Mouse (Mus musculus) forebrain, embryonic 12.5 days (tissue): ENCODE data around the gene Lmo7. TPM values are rescaled to one million over a fixed set of nuclear protein-coding genes. Genes with fewer than 3 reads are reported as not detected.

Experiments used
- ATAC-seq: fragments of 200-750 bp; cut with Nextera tagmentation; 2 replicates; pipeline ENCODE4 v1.8.0; 2017; ENCODE audit warnings: moderate TSS enrichment; ENCODE audit not compliant: low FRiP score
- H3K27ac ChIP-seq: fragments of 300-500 bp; sonication (generic); 2 replicates; pipeline ENCODE4 v1.5.1; 2016; ENCODE audit warnings: mild to moderate bottlenecking
- H3K27me3 ChIP-seq: fragments of 300-500 bp; sonication (generic); 2 replicates; pipeline ENCODE4 v1.6.1; 2016; ENCODE audit warnings: mild to moderate bottlenecking
- H3K36me3 ChIP-seq: fragments of 300-500 bp; sonication (generic); replicated peaks from 2 replicates; pipeline ENCODE4 v1.6.1; 2016; ENCODE audit warnings: mild to moderate bottlenecking
- H3K4me1 ChIP-seq: fragments of 300-500 bp; sonication (generic); 2 replicates; pipeline ENCODE4 v1.6.1; 2016
- H3K4me2 ChIP-seq: fragments of 300-500 bp; sonication (generic); 2 replicates; pipeline ENCODE4 v1.6.1; 2016; ENCODE audit warnings: mild to moderate bottlenecking, moderate library complexity
- H3K4me3 ChIP-seq: fragments of 300-500 bp; sonication (generic); replicated peaks from 2 replicates; pipeline ENCODE4 v1.5.1; 2016; ENCODE audit warnings: mild to moderate bottlenecking
- H3K9ac ChIP-seq: fragments of 300-500 bp; sonication (generic); 2 replicates; pipeline ENCODE4 v1.6.1; 2016; ENCODE audit warnings: mild to moderate bottlenecking
- H3K9me3 ChIP-seq: fragments of 300-500 bp; sonication (generic); 2 replicates; pipeline ENCODE4 v1.6.1; 2016
- WGBS: fragments of 180-500 bp; shearing (Covaris S2); methylation state at CpG from one replicate; pipeline ENCODE4 v1.1.7; 2016; 5-methylcytosine and 5-hydroxymethylcytosine counted together
- polyA plus RNA-seq: library from polyadenylated mRNA; unstranded; fragments of >200 nt; fragmentation: Nextera tagmentation; extraction: Ambion mirVana; gene quantifications from 2 replicates; pipeline ENCODE4 v1.2.1, GENCODE M21; 2016

Gene Lmo7
- polyA plus RNA-seq, 1 experiment from 2014 or later = 2.3 TPM

DNA sequence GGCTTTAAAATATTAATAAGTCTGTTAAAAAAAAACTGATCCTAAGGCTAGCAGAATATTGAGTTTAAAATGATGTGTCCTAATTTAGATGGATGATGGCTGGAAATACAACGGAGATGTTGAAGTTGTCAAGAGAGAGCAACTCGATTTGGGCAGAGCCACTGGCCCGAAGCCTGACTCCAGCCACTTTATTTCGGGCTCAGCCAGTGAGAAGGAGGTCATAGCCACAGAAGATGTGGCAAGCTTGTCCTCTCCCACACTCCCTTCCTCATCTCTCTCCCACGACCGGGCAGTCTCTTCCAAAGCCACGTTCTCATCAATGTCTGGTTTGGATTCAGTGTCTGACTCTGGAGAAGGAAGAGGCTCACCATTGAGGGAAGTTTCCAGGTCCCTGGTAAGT is 172.2 kb downstream of the Lmo7 start:
- no peak overlapping the region for H3K27ac ChIP-seq
- H3K4me1 ChIP-seq = no peaks in the 10 kb centered on the region
- H3K9ac ChIP-seq = no peak overlapping the region
- no peak overlapping the region for H3K4me2 ChIP-seq
- H3K27me3 ChIP-seq = no peaks in the 10 kb centered on the region
- no peak overlapping the region for H3K4me3 ChIP-seq
- no peak for ATAC-seq
- no peaks in the 10 kb centered on the region for H3K36me3 ChIP-seq
- WGBS = 88% methylated on average over 7 of the region's 7 CpGs
- no peaks in the 10 kb centered on the region for H3K9me3 ChIP-seq

DNA sequence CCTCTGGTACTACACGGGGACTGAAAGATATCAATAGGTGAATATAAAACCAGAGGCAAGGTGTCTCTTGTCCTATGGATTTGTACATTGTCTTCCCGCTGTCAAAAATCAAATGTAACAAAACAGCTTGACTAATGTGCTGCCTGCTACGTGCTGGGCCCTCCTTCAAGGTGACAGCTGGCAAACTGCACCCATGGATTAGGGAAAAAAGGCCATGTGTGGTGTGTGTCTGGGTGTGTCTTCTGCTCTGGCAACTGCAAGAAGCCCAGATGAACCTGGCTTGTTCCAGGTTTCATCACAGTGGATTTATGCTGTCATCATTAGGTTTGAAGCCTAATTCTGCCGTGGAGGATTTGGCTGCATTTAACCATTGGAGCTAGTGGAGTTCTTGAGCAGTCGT is 174.0 kb downstream of the Lmo7 start:
- Histone ChIP-seq H3K27ac (no peak overlapping the region), H3K4me1 (no peaks in the 10 kb centered on the region), H3K9me3 (no peaks in the 10 kb centered on the region), H3K9ac (no peak overlapping the region), H3K27me3 (no peaks in the 10 kb centered on the region), H3K4me3 (no peak overlapping the region), H3K36me3 (no peaks in the 10 kb centered on the region), H3K4me2 (no peak overlapping the region)
- 89% methylated on average over 5 of the region's 5 CpGs for WGBS
- ATAC-seq = no peak

DNA sequence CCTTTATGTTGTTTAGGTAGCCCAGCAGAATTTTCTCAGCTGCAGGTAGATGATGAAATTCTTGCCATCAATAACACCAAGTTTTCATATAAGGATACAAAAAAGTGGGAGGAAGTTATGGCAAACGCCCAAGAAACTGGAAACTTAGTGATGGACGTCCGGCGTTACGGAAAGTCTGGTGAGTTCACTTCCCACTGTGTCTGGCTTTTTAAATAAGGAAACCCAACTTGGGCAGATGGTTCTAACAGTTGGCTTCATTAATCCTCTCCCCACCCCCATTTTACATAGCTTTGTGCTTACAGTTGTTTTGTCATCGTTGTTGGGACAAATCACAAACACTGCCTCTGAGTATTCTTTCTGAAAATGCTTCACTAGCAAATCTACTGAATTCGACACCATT is 182.2 kb downstream of the Lmo7 start:
- H3K4me3 ChIP-seq = no peak overlapping the region
- no peaks in the 10 kb centered on the region for H3K9me3 ChIP-seq
- H3K4me2 ChIP-seq = no peak overlapping the region
- no peak overlapping the region for H3K27ac ChIP-seq
- no peaks in the 10 kb centered on the region for H3K27me3 ChIP-seq
- WGBS = 85% methylated on average over 7 of the region's 7 CpGs
- no peak overlapping the region for H3K9ac ChIP-seq
- ATAC-seq = no peak
- H3K36me3 ChIP-seq = no peaks in the 10 kb centered on the region
- no peaks in the 10 kb centered on the region for H3K4me1 ChIP-seq

DNA sequence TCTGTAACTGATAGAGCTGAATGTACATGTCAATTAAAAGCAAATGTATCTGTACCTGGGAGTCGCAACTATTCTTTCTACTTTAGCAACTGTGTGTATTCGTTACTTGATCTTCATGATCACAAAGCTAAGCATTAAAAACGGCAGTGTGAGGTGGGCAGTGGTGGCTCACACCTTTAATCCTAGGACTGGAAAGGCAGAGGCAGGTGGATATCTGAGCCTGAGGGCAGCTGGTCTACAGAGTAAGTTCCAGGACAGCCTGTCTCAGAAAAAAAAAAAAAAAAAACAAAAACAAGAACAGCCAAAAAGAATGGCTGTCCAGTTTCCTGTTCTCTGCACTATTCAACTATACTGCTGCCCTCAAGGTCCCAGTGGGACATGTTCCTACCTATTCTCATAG is 182.6 kb downstream of the Lmo7 start:
- H3K4me3 ChIP-seq = no peak overlapping the region
- WGBS = 84% methylated on average over 3 of the region's 3 CpGs
- H3K9me3 ChIP-seq = no peaks in the 10 kb centered on the region
- H3K9ac ChIP-seq = no peak overlapping the region
- H3K27ac ChIP-seq = no peak overlapping the region
- no peak for ATAC-seq
- no peaks in the 10 kb centered on the region for H3K27me3 ChIP-seq
- no peaks in the 10 kb centered on the region for H3K36me3 ChIP-seq
- no peak overlapping the region for H3K4me2 ChIP-seq
- H3K4me1 ChIP-seq = no peaks in the 10 kb centered on the region

DNA sequence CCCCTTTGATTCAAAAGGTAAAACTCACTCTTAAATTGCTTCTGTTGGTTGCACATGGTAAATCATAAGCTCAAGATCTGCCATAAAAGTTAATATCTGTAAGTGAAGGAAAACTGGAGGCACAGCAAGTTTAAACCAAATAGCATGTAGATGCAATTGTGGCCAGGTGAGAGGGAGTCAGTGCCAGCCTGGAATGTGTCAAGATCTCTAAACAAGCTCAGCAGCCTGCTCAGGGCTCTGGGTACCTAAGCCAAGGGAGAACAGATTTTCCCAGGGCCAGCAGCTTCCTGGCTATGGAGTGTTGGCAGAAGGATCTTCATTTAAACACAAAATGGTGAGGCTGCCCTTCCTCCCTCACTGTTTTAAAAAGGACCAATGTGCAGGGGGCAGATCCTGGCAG is 184.6 kb downstream of the Lmo7 start:
- Histone ChIP-seq H3K36me3 (no peaks in the 10 kb centered on the region), H3K9ac (no peak overlapping the region), H3K4me1 (no peaks in the 10 kb centered on the region), H3K27me3 (no peaks in the 10 kb centered on the region), H3K9me3 (no peaks in the 10 kb centered on the region), H3K4me2 (no peak overlapping the region), H3K4me3 (no peak overlapping the region), H3K27ac (no peak overlapping the region)
- no peak for ATAC-seq

DNA sequence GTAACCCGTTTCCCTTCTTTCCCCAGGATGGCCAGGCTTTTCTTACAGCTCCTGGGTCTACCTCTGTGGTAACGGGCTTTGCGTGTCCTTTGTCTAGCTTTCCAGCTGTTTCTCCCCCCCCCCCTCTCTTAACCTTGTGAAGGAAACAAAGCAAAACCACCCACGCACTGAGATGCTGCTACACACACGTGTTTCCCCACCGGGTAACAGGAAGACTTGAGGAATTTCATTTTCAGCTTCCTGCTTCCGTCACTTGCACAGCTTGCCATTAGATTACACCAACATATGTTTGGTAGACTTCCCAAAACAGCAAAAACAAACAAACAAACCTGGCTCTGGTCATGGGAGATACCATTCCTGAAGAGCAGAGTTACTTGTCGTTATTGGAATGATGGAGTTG is 186.1 kb downstream of the Lmo7 start:
- Histone ChIP-seq H3K36me3 (no peaks in the 10 kb centered on the region), H3K9ac (no peak overlapping the region), H3K9me3 (no peaks in the 10 kb centered on the region), H3K4me2 (no peak overlapping the region), H3K4me1 (no peaks in the 10 kb centered on the region), H3K4me3 (no peak overlapping the region), H3K27me3 (no peaks in the 10 kb centered on the region), H3K27ac (no peak overlapping the region)
- WGBS = 72% methylated on average over 8 of the region's 8 CpGs
- no peak for ATAC-seq

DNA sequence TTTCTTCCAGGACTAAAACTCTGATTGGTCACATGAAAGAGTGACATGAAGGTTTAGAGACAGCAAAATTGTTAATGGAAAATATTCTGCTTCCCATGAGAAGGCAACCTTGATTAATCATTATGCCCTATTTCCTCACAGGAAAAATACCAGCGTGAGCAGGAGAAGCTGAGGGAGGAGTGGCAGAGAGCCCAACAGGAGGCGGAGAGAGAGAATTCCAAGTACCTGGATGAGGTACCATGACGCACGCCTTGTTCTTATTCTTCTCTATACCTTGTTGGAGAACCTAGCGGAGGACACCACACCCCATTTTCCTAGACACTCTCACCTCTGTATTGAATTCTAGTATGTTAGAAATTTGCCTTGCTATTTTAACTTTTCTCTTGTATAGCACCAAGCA is 188.7 kb downstream of the Lmo7 start:
- Histone ChIP-seq H3K4me2 (no peak overlapping the region), H3K27ac (no peak overlapping the region), H3K9ac (no peak overlapping the region), H3K4me3 (no peak overlapping the region), H3K27me3 (no peaks in the 10 kb centered on the region), H3K9me3 (no peaks in the 10 kb centered on the region), H3K4me1 (no peaks in the 10 kb centered on the region), H3K36me3 (no peaks in the 10 kb centered on the region)
- no peak for ATAC-seq
- WGBS = 94% methylated on average over 5 of the region's 5 CpGs

DNA sequence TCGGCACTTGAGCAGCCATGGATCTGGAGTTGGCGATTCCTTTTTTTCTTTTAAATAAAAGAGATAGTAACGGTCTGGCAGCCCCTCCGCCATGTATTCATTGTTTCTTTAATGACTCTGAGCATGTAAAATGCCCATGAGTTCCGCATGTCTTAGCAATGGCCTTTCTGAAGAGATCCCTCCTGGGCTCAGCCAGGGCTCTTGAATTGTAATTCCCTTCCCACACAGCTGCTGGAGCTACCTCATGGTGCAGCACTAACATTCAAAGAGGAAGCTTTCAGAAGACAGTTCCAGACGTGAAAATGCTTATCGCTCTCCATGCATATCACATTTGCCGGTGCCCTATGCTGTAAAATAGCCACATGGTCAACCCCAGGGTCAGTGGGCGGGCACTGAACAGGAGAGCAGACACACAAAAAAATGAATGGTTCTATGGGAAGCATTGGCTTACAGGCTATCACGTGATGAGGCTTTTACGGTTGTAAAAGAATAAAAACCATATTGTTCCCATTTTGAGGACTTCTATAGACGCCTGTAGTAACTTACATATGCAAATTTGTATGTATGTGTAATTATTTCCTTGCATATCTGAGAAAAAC is 198.0 kb downstream of the Lmo7 start:
- Histone ChIP-seq H3K9ac (no peak overlapping the region), H3K4me1 (0 out of 2 replicates have a peak, but pooled peaks cover 4% of the 10 kb centered on the region), H3K27ac (no peak overlapping the region), H3K27me3 (no peaks in the 10 kb centered on the region), H3K4me3 (no peak overlapping the region), H3K36me3 (no peaks in the 10 kb centered on the region), H3K9me3 (no peaks in the 10 kb centered on the region), H3K4me2 (no peak overlapping the region)
- WGBS = 70% methylated on average over 12 of the region's 12 CpGs
- ATAC-seq = no peak

DNA sequence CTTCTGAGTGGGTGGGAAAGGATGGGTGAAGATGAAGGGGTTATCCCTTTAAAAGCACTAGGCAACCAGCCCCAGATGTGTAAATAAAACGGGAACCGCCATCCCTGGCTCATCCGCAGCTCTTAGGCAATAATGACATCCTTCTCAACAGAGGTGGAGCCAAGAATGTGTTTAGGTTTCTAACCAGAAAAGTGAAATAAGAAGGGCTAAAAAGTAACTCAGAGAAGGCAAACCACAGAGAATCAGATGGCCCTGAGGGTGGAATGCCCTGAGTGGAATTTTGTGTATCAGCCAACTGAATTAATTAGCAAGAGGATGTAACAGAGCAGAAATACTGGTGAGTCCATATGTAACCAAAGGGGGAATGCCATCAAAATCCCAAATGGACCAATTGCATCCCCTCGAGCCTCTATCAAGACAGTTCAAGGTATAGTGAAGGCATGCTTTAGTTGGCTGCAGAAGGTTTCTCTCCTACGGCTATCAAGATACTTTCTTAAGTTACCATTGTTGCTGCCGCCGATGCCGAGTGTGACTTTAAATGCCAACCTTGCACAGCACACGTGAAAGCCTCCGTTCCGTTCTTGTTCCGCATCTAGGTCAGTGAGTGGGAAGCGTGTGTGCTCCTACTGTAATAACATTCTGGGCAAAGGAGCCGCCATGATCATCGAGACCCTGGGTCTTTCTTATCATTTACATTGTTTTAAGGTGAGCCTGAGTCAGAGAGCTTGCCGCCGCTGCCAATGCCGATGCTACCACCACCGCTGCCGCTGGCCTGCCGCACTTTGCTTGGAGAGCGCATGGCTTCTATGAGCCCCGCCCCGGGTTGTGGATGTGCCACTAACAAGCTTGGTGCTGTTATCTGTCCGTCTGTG is 201.1 kb downstream of the Lmo7 start:
- no peak overlapping the region for H3K9ac ChIP-seq
- no peak overlapping the region for H3K4me3 ChIP-seq
- H3K4me1 ChIP-seq = 0 out of 2 replicates have a peak, but pooled peaks cover 4% of the 10 kb centered on the region
- WGBS = 94% methylated on average over 25 of the region's 25 CpGs
- H3K9me3 ChIP-seq = no peaks in the 10 kb centered on the region
- no peak overlapping the region for H3K27ac ChIP-seq
- no peak overlapping the region for H3K4me2 ChIP-seq
- H3K36me3 ChIP-seq = no peaks in the 10 kb centered on the region
- H3K27me3 ChIP-seq = no peaks in the 10 kb centered on the region
- no peak for ATAC-seq

DNA sequence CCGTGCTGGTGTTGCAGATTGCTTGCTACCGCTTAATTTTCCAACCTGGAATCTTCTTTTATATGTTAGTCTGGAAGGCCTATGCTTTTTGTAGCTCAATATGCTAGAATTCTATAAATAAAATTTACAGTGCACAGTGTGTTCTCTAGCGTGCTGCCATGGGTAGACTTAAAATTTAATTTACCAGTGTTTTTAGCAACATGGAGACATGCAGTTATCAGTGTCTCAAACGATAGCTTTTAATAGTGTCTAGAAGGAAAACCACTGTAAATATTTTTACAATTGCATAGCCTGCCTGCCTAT is 201.6 kb downstream of the Lmo7 start:
- Histone ChIP-seq H3K9ac (no peak overlapping the region), H3K4me1 (0 out of 2 replicates have a peak, but pooled peaks cover 4% of the 10 kb centered on the region), H3K9me3 (no peaks in the 10 kb centered on the region), H3K27ac (no peak overlapping the region), H3K4me2 (no peak overlapping the region), H3K27me3 (no peaks in the 10 kb centered on the region), H3K4me3 (no peak overlapping the region), H3K36me3 (no peaks in the 10 kb centered on the region)
- WGBS = 91% methylated on average over 4 of the region's 4 CpGs
- no peak for ATAC-seq

DNA sequence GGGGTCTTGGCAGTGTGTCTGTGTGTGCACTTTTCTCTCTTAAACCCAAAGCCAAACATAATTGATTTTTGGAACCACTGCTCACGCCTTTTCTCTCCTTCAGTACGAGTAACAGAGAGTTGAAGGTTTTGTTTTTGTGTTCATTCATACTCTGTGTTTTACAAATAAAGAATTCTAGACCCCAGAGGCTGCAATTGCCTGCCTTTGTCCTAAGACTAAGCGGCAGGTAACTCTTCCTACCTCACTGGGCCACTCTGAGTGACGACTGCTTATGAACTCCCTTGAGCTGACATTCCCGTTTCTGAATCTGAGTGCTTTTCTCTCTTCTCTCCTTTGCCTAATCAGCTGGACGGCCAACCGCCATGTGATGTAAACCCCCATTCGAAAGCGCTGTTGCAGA is 203.8 kb downstream of the Lmo7 start:
- H3K27ac ChIP-seq = no peak overlapping the region
- no peaks in the 10 kb centered on the region for H3K9me3 ChIP-seq
- 73% methylated on average over 9 of the region's 9 CpGs for WGBS

DNA sequence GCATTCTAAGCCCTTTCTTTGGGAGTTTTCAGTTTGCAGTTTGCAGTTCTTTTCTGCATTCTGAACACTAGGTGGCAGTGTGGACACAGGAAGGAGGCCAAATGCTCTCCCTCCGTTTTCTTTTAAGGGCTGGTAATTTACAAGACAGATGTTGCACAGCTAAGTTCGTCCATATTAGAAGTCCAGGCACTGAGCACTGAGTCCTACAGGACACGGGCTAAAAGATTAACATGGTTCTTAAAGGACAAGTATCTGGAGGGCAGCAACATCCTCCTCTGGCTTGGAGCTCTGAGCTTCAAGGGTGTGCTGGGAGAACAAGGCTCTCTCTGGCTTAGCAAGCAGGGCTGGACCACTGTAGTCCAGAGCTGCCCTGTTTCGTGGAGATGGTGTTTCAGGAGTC is 213.2 kb downstream of the Lmo7 start:
- no peak overlapping the region for H3K9ac ChIP-seq
- H3K27ac ChIP-seq = no peak overlapping the region
- no peak overlapping the region for H3K4me3 ChIP-seq

More for the DNA sequence above, 203.8 kb downstream of the Lmo7 start:
- Histone ChIP-seq H3K4me2 (no peak overlapping the region), H3K4me1 (no peaks in the 10 kb centered on the region), H3K4me3 (no peak overlapping the region), H3K36me3 (no peaks in the 10 kb centered on the region), H3K9ac (no peak overlapping the region), H3K27me3 (no peaks in the 10 kb centered on the region)
- no peak for ATAC-seq

More for the DNA sequence above, 213.2 kb downstream of the Lmo7 start:
- Histone ChIP-seq H3K4me1 (no peaks in the 10 kb centered on the region), H3K27me3 (no peaks in the 10 kb centered on the region; the same call in 1 of the 2 replicates), H3K9me3 (no peaks in the 10 kb centered on the region), H3K36me3 (no peaks in the 10 kb centered on the region), H3K4me2 (peak overlapping the region; percentile 36; the same call in 1 of the 2 replicates)
- ATAC-seq = peak; percentile 57; the same call in 1 of the 2 replicates
- 10% methylated on average over 4 of the region's 4 CpGs for WGBS
